Mouse (Mus musculus): ENCODE measurements around the gene Eps8l2.
A peak's percentile ranks its signal among the peaks of the same experiment; 100 is the strongest.
"Not testable (repeated sequence)": the region's sequence is repeated elsewhere in the genome, so short reads cannot be mapped to it uniquely, and the experiment has no call there.

Eps8l2 gene

GRCm38 (mm10) chr7:141407670-141408069 lies 69.0 kb downstream of the Eps8l2 start:
- DNase-seq (ENCODE audit: low spot score in 2 of 2) = not testable (repeated sequence)

GRCm38 (mm10) chr7:141408833-141409232 lies 70.2 kb downstream of the Eps8l2 start:
- DNase-seq (ENCODE audit: low spot score in 2 of 2) = peak; percentile 69 to 73

- no peak for DNase-seq (ENCODE audit: low spot score in 2 of 2)
Observed at GRCm38 (mm10) chr7:141410631-141411030, 72.0 kb downstream of the Eps8l2 start.

GRCm38 (mm10) chr7:141411667-141412066 lies 73.0 kb downstream of the Eps8l2 start:
- DNase-seq (ENCODE audit: low spot score in 2 of 2) = no peak

Data from right cerebral cortex, postnatal 36 days (tissue).